Mouse (Mus musculus) heart, postnatal 36 days (tissue): ENCODE measurements around the gene Alyref. TPM values are rescaled to one million over a fixed set of nuclear protein-coding genes. Genes with fewer than 3 reads are reported as not detected.

ENCODE experiments used
- DNase-seq, 2 experiments: peaks; one replicate each; pipeline ENCODE4 v3.0.0; 2021 to 2022
- intact Hi-C: fragments of 180-260 bp; cut with DNase I; formaldehyde crosslinking; loops from one replicate; pipeline ENCODE4 v1.15.1; 2025
- total RNA-seq, 2 experiments: library from RNA; stranded (reverse); gene quantifications; 2 replicates each; pipeline ENCODE4 v1.2.3; 2021

Alyref gene
- 10 to 100 TPM; 46.4 to 47.8 TPM for total RNA-seq

DNA sequence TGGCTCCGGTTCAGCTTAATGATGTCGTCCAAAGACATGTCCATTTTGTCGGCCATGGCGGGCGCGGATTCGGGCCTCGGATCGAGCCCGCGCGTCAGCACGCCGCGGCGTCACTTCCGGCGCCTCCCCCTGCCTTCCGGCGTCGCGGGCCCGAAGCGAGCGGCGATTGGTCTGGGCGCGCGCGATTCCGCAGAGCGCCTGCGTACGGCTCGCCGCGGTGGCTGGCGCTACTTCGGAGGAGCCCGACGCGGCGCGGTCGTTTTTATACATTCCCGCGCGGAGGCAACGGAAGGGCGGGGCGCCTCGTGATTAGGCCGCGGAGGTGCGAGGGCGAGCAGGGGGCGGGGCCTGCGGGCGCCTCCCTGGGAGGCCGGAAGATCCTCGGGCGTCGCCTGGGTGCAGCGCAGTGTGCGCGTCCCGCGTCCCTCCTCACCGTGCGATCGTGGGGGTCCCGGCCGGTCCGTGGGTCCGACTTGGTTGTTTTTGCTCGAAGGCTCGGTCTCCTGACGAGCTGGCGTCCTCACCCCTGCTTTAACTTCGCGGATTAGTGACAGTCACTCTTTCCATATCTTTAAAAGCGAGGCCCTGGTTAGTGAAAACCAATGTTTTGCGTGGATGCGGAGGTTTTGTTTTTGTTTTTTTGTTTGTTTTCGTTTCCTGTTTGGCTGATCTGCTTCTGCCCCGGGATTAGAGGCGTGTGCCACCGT, at the start of gene Alyref, which contains the start of gene Anapc11:
TSS of gene Alyref (minus strand) at position 83 of the 707 bp plus-strand sequence.
TSS of gene Anapc11 (plus strand) at position 139 of the 707 bp plus-strand sequence.
- intact Hi-C loops, result loop anchor here (2.0 kb wide), 1 partner anchor 16 kb away; no protein-coding TSS in a partner anchor
- DNase-seq, result peak; percentile 95

DNA sequence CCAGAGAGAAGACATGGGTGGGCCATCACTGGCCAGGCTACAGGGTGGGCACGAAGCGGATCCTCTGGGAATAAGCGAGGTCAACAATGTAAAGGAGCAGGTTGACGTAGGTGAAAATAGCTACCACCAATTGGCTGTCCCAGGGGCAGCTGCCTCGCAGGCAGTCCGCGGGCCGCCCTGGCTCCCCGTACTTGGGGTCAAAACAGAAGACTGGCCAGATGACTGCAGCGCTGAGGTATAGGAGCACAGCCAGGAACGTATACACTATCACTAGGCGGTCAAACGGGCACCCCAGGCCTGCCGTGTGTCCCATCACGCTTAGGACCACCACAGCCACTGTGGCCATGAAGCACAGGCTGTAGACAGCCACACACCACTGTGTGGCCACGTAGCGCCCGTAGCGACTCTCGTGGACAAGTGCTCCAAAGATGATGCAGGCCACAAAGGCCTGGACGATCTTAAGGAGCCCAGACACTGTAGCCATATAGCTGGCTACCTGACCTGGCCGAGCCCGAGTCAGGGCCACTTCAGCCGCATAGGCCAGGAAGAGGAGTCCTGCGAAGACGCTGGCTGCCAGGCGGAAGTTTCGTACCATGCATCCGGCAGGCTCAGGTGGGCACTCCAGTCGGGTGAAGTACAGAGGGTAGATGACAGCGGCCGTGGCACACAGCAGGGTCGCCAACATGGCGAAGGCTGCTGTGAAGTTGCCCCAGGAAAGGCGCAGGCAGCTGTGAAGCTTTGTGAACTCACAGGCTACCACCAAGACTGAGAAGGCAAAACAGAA, 49.1 kb upstream of the Alyref start:
- DNase-seq, result no peak

DNA sequence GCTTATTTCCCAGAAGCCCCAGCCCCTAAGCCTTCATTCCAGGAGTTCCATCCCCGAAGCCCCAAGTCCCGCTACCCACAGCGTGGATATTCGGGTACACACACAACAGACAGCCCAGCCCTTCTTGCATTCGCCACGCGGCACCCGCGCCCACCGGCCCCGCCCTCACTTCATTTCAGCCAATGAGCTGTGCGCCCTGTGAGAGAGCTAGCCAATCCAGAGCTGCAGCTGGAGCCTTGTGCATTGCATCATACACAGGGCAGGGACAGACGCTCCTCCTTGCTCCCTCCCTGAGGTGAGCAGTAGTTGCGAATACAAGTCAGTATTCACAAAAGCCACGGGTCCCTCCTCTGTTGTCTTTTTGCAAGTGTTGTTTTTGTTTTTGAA, 45.4 kb upstream of the Alyref start, which contains the start of gene Pycr1:
TSS of gene Pycr1 (minus strand) at position 169 of the 387 bp plus-strand sequence.
- peak; percentile 90 to 92 for DNase-seq
- intact Hi-C loops, result no loop called here

More for the DNA sequence above, 49.1 kb upstream of the Alyref start:
- intact Hi-C loops, result no loop called here

DNA sequence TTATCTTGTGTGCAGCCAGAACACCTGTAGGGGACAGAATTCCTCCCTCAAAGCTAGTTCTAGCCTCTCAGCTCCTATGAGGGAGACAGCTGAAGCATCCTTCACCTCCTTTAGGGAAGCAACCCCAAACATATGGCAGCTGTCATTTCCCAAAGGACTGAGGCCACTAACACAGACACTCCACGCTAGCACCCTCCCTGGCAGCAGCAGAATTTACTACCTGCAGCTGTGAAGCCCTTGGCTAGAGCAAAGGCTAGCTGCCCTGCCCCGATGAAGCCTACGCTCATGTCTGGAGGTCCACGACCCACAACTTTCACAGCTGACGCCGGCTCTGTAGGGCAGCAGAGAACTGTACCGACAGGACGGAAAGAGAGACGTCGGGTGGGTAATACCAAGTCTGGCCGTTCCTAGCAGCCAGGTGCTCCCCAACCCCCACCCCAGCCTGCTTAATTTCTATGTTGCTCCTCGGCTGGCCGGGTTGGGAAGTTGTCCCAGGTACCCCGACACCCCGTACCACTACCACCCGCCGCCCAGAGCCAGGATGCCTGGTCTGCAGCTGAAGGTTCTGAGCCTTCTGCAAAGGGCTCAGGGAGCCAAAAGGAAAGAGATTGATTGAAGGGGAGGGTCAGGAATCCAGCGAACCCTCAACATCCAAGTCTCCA, 44.9 kb upstream of the Alyref start:
- DNase-seq, result no peak
- intact Hi-C loops, result no loop called here

DNA sequence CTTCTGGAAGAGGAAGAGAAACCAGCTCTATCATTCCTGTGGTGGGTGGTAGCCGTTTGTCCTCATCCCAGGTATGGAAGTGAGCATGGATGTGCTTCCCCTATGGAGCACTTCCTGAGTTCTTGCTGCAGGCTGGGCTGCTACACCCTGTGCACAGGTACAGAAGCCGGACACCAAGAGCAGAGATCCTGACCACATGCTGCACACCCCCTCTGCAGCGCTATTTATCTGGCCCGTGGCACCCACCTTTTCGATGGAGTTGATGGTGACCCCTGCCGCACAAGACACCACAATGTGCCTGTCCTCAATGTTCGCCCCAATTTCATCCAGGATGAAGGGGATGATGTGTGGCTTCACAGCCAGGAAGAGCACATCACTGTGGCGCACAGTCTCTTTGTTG, 43.7 kb upstream of the Alyref start:
- no peak for DNase-seq
- intact Hi-C loops, result no loop called here

DNA sequence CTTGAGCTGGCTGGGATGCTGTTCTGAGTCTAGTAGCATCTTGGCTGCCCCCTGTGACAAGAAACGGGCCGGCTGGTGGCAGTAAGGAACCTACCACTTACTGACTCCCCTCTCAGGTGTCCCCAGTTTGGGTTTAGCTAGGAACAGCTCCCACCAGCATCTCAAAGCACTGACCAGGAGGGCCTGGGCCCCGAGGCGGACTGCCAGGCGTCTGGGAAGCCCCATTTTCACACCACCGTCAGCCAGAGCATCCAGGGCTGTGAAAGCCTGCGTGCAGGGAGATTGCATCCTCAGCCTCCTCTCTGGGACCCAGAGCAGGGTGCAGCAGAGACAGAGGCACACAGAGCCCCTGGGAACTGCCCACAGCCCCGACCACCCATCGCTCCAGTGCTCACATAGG, 43.1 kb upstream of the Alyref start:
- intact Hi-C loops, result no loop called here
- DNase-seq, result no peak

DNA sequence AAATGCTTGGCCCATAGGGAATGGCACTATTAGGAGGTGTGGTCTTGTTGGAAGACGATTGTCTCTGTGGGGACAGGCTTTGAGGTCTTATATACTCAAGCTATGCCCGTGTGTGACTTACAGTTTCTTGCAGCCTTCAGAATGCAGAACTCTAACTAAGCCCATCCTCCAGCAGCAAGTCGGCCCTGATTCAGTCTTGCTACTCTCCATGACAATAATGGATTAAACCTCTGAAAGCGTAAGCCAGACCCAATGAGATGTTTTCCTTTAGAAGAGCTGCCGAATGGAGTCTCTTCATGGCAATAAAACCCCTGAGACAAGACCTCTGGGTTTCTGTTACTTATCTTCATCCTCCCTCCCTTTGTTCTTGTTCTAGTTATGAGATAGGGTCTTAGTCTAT, 36.6 kb upstream of the Alyref start:
- no peak for DNase-seq
- intact Hi-C loops, result no loop called here

DNA sequence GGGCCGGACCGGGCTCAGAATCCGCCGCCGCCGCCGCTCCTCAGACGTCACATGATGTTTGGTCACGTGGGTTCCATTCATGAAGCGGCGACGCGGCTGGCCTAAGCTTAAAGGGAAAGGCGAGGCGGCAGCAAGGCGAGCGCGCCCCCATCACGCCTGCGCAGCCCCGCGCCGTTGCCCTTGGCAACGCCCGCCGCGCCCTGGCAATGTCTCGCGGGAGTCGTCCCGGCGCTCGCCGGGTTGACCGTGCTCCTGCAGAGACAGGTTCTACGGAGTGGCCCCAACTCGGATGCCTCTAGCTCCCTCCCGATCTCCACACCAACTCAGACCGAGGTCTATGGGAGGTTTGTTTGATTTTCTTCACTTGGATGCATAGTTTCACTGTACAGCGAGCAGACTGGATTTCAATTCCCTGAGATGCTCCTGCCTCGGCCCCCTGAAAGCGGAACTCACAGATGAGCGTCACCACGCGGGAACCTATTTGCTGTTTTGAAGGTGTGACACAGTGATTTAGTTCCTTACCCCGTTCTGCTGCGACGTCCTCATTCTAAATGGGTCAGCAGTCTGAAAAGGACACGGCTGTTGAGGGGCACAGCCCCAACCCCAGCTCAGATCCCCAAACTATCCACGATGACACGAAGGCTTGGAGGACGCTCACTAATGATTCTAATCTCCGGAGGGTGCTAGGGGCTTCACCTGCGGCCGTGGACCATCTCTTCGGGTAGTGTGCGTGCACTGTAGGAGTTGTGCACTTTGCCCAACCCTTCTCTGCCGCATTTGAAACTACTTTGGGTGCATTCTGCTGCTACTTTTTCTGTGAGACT, 35.6 kb upstream of the Alyref start, which contains the start of gene Mafg:
TSS of gene Mafg (minus strand) at position 81 of the 824 bp plus-strand sequence.
- intact Hi-C loops, result no loop called here
- peak; percentile 88 to 92 for DNase-seq

DNA sequence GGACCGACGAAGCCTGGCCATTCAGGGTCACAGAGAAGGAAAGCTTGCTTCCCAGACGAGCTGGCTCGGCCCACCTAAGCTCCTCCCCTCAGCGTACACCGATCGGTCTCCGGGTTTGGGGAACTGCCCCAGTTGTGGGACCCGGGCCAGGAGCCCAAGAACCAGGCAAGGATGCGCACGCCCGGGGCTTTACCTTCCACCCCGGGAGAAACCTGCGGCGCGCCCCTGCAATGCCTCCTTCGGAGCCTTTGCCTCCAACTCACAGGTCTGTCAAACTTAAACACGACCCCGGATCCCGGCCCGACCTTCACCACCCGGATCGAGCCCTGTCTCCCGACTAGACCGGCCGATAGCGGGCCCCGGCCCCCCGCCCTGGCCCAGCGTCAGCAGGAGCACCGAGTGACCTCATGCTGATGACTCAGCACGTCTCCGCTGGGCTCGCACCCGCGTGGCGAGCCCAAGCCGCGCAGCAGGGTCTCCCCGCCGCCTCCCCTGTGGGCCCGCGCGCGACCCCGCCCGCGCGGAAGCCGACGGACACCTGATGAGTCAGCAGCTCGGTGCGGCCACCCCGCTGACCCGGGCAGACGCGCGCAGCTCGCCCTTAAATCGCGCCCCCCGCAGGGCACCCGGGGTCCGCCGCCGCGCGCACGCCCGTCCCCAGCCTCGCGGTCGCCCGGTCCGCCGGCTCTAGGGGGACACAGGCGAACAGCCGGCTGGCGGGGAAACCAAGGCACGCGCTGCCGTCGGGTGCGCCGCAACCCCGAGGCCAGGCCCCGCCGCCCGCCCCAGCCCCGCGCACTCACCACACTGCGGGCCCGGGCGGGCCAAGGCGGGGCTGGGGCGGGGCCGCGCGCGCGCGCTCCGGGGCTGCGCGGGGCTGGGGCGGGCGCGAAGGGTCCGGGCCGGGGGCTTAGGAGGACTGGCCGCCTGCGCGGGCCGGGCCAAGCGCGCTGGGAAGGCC, 34.7 kb upstream of the Alyref start:
- DNase-seq, result peak; percentile 71 to 82
- intact Hi-C loops, result no loop called here

DNA sequence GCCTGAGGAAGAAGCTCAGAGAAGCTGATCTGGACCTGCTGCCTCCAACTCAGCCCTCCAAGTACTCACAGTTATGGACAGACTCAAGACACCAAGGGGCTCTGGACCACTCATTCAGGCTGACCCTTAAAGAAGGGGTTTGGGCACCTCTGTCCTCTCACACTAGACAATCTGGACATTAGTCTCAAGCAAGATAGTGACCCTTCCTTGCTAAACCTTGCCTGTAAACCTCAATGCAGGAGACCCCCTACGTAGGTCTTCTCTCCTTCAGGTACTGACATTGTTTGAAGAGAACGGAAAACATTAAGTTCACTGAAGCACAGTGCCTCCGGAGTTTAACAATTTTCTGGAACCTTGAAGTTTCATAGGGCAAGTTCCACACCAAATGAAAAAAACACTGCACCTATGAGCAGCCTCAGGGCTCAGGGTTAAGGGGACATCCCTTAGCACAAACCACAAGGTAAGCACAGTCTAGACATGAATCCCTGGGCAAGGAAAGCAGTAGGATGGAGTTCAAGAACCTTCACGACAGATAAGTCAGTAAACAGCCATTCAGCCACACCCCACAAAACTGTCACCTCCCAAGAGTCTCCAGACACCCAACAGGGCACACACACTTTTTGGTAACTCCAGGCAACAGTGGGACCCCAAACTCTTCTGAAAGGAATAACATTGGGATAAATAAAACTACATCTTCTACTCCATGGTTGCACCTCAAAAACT, 33.7 kb upstream of the Alyref start:
- intact Hi-C loops, result no loop called here

DNA sequence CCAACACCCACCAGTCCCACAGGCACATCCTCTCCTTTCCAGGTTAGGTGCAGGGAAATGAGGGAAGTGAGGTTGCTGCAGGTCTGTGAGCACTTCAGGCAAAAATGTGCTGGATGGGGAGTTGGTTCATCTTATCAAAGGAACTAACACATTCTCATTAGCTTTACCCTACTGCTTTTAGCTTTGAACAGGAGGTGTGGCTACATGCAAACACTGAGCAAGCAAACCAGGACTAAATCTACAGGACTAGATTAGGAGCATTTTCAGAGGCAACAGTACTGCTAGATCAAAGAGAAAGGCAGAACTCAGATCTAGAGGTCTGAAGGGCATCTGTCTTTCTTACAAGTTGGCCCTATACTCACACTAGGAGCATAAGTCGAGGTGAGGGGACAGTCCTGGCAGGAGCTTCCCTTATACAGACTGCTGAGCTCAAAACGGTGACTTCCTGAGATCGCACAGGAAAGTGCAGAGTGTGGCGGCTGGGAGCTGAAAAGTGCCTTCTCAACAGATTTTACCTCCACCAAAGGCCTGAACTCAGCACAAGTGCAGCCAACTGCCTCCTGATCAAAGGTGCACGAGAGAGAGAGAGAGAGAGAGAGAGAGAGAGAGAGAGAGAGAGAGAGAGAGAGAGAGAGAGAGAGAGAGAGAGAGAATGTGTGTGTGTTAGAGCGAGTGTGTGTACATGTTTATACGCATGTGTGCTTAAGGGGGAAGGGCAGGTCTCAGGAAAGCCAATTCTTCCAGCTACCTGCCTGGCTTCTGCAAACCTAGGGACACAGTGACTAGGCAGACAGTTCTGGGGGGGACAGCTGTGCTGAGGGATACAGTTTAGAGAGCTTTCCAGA, 32.9 kb upstream of the Alyref start:
- no peak for DNase-seq
- intact Hi-C loops, result no loop called here

More for the DNA sequence above, 33.7 kb upstream of the Alyref start:
- DNase-seq, result no peak

DNA sequence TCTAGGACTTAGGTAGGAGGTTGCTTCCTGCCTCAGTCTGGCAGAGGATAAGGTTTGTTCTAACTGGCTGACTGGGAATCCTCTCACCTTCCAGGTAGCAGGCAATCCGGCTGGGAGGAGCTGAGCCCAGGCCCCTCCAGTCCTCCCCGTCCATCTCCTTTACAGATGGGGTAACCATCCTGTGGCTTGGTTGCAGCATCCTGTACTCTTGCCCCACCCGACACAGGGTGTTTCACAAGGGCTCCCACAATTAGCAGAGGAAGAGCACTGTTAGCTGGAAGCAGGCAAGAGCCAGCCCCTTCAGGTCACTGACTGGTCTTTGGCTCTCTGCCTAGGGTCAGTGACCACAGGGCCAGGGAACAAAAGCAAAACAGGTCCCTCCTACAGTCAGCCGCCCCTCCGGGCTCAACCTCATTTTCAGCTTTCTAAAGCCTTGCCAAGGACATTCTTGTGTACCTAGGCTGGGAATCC, 32.3 kb upstream of the Alyref start:
- peak in 1 of 2 experiments; percentile 63 for DNase-seq
- intact Hi-C loops, result no loop called here

DNA sequence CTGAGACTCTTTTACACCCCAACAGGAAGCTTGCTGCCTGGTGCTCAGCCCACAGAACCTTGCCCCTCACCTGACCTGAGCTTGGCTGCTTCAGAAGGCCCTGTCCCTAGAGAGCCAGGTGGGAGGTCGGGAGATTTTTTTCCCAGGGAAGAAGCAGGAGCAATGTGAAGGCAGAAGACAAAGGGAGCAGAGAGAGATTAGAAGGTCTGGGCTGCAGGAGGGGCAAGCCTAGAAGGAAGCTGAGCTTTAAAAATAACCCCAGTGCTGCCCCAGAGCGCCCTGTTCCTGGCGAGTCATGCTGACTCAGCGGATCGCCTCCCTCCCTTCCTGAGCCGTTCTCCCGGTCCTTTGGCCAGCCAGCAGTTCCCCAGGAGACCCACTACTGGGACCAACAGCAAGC, 31.7 kb upstream of the Alyref start:
- intact Hi-C loops, result loop anchor here (5.0 kb wide), 1 partner anchor 42 kb away; the partner anchor contains the start of gene Aspscr1
- DNase-seq, result peak; percentile 63 to 66

DNA sequence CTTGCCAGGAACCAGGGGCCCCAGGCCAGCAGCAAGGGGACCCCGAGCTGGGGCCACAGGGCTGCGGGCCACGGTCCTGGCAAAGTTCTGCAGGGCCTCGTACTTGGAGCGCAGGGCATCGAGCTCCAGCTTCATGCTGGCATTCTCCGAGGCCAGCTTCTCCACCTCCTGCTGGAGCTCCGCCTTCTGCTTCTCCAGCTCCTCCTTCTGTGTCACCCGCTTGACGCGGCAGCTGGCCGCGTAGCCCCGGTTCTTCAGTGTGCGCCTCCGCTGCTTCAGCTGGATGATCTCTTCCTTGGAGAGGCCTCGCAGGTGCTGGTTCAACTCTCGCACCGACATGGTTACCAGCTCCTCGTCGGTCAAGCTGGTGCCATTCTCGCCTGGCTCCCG, 31.2 kb upstream of the Alyref start:
- no peak for DNase-seq
- intact Hi-C loops, result loop anchor here (5.0 kb wide), 1 partner anchor 43 kb away; the partner anchor contains the start of gene Aspscr1

DNA sequence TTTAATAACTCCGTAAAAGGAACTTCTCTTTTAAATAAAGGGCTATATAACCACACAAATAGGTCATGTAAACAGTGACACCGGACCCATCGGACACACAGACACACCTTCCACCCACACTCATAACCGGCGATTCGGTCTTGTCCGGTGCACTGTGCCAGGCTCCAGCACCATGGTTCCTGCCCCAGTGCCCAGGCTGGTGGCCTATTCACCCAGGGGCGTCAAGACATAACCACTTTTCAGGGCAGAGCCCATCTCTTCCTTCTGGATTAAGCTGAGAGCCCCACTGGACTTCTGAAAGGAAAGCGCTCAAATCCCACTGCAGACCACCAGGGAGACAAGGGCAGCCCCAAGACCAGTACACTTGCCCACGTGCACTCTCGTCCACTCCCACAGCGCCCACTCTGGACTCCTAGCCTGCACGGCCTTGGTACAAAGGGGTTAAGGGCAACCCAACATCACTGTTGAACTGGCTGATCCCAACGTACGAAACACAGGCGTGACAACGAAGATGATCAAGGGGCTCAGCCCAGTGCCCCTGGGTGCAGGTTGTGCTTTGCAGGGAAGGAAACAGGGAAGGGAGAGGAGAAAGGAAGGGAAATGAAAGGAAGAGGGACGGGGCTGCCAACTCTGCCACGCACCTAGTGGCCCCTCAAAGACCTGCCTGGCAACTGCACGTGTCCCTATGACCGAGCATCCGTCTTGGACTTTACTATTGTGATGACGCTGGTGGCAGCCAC, 30.6 kb upstream of the Alyref start:
- intact Hi-C loops, result loop anchor here (5.0 kb wide), 1 partner anchor 44 kb away; the partner anchor contains the start of gene Aspscr1
- no peak for DNase-seq
